Mouse (Mus musculus) gastrocnemius, postnatal 25 days (tissue): ENCODE results near the gene Gm13090. TPM values are rescaled to one million over a fixed set of nuclear protein-coding genes. Genes with fewer than 3 reads are reported as not detected.

Source experiments
- DNase-seq: peaks from one replicate; pipeline ENCODE4 v3.0.0; 2022
- total RNA-seq, 2 experiments: library from RNA; stranded (reverse); gene quantifications; 1 replicate in 1 of 2; 2 replicates in 1 of 2; pipeline ENCODE4 v1.2.3; 2021

Gene Gm13090
- total RNA-seq, 2 experiments from 2014 or later: not detected

DNA sequence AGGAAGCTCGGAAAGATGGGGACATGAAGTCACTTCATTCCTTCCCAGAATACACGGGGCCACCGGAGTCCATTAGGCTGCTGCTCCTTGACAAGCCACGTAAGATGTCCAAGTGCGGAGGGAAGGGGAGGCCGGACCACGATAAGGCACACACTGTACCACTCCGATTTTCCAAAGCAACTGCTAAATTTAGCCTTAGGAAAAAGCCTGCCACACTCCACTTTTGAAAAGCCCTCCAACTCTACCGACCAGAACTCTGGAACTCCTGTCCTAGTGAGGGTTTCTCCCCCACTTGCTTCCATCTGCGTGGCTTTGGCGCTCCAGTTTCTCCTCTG, 7.7 kb downstream of the Gm13090 start:
- DNase-seq: peak; percentile 37

DNA sequence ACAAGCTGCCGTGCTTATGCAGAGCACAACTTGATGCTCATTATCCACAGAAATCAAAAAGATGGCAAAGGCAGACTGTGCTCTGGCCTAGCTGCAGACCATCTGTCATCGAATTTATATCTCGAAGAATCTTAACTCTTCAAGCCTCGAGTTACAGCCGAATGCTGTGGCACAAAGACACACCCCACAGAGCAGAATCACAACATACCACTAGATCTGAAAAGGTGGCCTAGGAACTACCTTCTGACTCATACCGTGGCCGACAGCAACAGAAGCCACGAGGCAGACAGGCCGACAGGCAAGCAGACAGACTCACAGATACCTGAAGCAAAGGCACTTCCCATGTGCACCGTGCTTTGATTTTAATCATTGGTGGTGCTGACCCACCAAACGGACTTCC, 14.3 kb downstream of the Gm13090 start:
- no peak for DNase-seq

DNA sequence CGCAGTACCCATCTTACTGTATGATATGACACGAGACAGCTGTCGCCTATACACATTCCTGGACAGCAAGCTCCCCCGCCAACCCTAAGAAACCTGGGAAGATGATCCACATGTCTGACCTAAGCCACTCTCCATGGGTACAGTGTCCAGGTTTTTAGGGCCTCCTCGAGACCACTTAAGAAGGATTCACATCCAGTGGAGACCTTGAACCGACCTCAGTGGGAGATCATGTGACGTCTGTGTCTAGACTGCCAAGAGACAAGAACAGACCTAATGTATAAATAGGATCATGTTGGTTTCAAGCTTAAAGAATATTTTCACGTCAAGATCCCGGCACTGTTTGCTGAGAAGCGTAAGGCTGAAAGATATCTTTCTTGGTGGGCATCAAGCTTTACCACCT, 14.8 kb downstream of the Gm13090 start:
- no peak for DNase-seq

- no peak for DNase-seq
Observed at GRCm38 (mm10) chr4:151105886-151106285, 16.5 kb downstream of the Gm13090 start.

DNA sequence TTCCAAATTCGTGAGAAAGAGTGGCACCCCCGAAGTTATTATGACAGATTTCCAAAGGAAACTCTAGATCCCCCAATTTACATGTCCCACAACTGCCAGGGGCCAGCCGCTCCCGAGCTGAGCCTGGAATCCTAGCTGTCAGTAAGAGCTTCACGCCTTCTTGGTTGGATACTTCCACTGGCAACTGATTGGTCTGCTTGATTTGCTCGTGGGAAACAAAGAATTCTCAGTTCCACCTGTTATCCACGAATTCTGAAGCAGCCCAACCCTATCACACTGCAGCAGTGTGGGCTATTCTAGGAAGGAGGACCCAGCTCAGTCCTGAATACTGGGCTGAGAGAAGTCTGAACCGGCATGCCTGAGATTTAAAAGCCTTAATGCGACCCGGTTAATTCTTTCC, 17.1 kb downstream of the Gm13090 start:
- no peak for DNase-seq

DNA sequence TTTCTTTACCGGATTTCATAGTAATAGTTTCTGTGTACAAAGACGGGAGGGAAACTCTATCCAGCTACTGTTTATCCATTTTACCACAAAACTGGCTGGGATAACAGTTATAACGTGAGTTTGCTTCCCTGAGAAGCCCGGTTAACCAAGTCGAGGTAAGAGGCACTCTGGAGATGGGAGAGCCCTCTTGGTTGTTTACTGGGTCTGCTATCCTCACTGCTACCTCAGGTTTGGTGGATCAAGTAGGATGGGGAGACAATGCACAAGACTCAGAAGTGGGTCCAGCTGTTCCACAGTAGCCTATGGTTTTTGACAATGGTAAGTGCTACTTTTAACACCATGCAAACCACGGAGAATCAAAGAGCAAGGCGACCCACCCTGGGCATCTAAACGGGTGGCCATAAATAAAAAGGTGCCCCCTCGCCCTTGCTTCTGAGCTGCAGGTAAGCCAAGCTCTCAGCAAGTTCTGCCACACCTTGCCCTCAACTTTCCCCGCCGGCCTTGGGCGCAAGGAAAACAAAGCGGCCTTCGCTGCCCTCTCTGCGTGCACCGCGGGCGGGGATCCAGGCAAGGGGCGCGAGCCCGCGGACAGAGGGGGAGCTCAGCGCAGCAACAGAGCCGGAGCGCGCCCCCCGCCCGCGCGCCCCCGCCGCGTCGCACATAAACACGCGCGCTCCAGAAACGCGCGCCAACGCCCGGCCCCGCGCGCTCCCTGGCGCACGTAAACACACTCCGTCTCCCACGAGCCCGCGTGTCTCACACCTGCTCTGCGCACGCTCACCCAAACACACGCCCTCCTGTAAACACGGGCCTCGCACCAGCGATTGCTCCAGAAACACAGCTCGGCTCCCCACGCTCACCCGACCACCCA, 18.0 kb downstream of the Gm13090 start:
- no peak for DNase-seq

- DNase-seq: peak; percentile 88
Observed at GRCm38 (mm10) chr4:151108028-151108771, 18.8 kb downstream of the Gm13090 start.

- no peak for DNase-seq
Observed at GRCm38 (mm10) chr4:151108834-151109241, 19.5 kb downstream of the Gm13090 start.

DNA sequence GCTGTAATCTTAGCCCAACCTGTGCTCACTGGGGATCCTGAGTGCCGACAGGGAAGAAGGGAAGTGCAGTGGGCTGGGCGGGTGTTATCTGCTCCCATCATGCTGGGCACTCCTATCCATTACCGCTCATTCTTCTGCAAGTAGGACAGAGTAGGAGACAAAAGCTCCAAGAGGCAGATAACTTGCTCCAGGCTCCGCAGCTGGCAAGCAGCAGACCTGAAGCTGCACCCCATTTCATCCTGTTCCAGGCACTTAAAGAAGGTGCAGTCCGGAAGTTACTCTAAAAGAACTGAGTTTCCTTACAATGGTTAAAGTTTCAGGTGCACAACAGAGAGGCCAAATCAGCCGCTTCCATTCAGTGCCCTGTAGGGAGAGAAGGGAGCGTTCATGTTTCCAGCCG, 21.9 kb downstream of the Gm13090 start:
- no peak for DNase-seq

GRCm38 (mm10) chr4:151114574-151114973, 25.2 kb downstream of the Gm13090 start:
- DNase-seq: no peak

DNA sequence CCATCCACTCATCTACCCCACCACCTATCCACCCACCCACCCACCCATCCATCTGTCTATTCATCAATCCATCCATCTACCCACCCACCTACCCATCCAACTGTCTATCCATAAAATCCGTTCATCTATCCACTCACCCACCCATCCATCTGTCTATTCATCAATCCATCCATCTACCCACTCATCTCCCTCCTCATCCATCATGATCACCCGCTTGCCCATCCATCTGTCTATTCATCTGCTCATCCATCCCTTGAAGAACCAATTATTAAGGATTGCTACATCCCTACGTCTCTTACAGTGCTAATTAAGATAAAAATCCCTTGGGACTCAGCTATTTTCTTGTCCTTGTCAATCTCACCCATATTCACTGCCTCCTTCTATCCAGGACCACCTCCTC, 29.5 kb downstream of the Gm13090 start:
- no peak for DNase-seq

DNA sequence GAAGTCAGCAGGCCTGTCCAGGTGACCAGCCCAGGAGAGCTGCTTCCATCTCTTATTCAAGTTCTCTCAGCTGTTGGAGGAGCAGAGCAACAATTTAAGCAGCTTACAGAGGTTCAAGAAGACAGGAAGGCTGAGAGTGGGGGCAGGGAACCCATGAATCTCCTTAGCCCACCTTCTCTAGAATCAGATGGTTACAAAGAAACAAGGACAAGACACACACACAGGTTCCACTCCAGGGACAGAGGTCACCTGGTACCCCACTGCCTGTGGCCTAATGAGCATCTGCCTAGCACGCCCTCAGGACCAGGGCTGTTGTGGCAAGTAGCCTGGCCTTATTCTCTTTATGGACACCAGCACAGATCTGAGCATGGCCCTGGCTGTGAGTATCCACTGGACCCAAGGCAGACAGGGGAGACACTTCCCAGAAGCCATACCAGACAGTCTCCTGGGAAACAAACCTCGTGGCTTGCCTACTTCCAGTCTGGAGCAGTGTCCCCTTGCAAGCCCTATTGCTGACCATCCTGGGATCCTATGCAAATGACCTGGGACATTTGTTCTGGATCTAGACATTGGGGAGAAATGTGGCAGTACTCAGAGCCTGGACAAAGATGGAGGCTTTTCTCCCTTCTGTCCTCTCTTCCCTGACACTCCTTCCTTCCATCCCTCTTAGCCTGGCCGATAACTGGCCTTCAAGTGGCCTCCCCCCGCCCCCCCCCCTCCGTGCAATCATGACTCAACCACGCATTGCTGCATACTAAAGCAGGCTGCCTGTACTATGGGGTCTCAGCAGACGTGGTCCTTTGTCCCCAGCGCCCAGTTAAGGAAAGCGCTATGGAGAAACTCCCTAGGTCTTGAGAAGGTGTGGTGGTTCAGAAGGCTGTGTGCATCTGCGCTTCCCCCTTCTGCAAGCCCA, 38.5 kb downstream of the Gm13090 start:
- DNase-seq: no peak

GRCm38 (mm10) chr4:151128641-151129541, 39.5 kb downstream of the Gm13090 start:
- no peak for DNase-seq

DNA sequence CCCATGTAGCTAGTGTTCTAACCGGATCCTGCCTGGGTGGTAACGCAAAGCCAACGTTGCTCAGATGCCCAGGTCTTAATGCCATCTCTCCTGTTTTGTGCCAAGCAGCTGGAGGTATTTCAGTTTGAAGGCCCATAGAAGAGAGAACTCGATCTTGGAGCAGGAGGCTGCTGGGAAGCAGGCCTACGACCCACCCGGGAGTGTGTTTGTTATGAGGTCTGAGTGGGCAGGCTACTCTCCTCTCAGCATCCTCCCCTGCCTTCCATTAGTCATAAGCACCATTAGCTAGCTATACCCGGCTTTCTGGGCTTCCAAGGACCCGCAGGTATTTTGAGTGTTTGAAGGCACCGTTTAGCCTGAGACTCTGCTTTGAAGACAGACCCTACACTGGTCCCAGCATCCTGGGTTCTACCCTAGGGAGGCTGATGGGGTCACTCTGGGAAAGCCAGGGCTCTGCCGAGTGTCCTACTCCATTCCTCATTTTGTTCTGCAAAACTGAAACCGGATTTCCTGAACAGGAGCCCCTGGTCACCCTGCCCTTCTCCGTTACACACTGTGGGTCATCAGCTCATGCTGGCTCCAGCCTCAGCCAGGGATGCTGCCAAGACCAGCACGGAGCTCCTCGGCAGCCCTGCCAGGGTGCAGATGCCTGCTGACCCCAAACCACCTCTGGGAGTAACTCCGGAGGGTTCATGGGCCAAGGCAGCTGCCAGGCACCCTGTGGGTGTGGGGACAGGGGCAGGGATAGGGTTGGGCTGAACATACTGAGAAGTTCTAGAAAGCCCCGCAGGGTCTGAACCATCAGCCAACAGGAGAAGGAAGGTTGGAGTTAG, 40.6 kb downstream of the Gm13090 start:
- DNase-seq: peak; percentile 89

DNA sequence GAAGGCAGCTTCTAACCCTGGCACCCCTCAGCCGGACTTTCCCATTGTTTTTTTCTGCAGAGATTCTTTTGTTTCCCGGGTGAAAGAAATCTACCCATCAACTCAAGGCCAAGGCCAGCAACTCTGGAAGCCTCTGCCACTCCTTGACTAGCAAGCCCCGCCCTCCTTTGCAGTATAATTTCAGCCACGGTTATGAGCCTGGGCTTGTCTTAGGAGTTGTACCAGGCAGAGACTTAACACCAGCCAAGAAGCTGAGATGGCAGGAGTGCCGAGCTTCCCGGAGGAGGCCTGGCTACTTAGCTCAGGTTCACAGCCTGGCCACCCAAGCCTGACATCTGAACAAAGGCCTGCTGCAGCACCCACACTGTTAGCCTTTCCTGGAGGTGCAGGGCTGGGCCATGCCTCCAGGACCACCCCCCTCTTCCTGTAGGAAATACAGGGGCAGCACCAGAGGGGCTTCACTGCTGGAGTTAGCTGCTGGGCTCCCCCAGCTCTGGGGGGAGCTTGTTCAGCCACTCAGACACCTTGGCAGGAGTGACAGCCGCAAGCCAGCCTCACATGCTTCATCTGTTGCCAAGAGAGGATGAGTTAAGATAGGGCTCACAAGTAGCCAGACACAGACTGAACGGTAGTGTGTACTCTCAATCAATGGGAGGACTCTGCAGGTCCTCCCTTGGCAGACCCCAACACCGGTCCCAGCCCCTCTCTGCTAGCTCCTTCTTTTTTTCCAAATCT, 41.6 kb downstream of the Gm13090 start:
- DNase-seq: peak; percentile 38

DNA sequence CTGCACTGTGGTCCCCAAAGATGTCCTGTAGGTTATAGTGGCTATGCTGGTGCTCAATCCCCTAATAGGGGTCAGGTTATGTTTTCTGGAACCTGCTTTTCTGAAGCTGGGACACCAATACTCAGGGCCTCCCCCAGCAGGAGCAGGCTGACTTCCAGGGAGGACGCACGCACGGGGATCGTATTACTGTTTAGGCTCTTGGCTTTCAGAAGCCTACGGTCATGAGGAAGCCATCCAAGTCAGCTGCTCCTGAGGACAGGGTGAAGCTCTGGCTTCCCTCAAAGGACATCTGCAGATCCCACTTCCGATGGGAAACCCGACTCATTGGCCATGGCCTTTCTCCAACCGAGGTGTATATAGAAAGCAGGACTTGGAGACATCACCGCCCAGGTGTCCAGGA, 43.1 kb downstream of the Gm13090 start:
- DNase-seq: peak; percentile 78

GRCm38 (mm10) chr4:151133760-151134159, 44.4 kb downstream of the Gm13090 start:
- no peak for DNase-seq

DNA sequence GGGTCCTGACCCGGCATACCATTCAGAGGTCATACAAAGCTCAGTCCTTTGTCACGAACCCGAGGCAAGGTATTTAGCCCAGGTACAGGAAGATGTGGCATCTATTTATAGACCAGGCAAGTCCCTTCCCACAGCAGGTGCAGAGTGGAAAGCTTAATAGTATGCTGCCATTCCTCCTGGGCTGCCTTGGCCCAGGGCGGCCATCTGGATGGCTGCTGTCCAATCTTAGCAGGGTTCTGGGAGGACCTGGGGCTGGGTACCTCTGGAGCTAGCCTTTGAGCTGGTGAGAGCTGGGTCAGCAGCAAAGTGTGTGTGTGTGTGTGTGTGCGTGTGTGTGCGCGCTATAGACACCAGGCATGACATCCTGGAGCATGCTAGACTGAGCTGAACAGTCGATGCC, 46.1 kb downstream of the Gm13090 start:
- DNase-seq: no peak

GRCm38 (mm10) chr4:151137701-151138100, 48.3 kb downstream of the Gm13090 start:
- DNase-seq: no peak

GRCm38 (mm10) chr4:151138135-151138534, 48.8 kb downstream of the Gm13090 start:
- DNase-seq: no peak
